Mouse (Mus musculus): Measurements from ENCODE around the gene Dbn1.
"Not testable (repeated sequence)": the region's sequence is repeated elsewhere in the genome, so short reads cannot be mapped to it uniquely, and the experiment has no call there.

The Dbn1 gene

DNA sequence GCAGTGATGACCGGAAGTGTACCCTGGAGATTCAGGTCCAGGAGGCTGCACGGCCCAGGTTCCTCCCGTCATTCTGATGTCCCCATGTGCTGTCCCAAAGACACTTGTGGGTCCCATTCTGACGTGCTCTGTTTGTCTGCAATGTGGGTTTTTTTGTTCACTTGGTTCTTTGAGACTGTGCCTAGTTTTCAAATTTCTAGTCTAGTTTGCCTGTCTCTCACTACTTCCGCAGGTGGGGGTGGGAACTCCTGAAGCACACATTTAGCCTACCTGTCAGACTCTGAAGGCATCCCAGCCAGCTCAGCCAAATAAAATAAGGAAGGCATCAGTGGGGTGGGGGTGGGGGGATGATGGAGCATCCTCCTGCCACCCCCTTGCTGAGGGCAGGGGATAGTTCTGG, 39.8 kb downstream of the Dbn1 start:
- DNase-seq: no peak

DNA sequence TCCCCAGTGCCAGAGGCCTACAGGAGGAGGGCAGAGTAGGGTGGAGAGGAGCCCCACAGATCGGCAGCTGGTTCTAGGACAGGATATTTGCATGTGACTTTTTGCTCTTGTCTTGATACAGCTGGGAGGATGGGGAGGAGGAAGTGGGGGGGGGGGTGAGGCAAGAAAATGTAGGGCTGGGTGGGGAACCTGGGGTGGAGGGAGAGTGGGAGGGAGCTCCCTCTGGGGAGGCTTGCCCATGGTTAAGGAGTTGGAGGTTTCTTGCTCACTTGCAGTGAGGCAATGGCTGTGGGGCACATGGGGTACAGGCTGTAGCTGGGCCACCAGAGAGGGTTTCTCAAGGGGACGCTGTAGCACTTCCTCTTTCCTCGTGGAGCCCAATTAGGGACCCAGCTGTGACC, 40.4 kb downstream of the Dbn1 start:
- no peak for DNase-seq

DNA sequence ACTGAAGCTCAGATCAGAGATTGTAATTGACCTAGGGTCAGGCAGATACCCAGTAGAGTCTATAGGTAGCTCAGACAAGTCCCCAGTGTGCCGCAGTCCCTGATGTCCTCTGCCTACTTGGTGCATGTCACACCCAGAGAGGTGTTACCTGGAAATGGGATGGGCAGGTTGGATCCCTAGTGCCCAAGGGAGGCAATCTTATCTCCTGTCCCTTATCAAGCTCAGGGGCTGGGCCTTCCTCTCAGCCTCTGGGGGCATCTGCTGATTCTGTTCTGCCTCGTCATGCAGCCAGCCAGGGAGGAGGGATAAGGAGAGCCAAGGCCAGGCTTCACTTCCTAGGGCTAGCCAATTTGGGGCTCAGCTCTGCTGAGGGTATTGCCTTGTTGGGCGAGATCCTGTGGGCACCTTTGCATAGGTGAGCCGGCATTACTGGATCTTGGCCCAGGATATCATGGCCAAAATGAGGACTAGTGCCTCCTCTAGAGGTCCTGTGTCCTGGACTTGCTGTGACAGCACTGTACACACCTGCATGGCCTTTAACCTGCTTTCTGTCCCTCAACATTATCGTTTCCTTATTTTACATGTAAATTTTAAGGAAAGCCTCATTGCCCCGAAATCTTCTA, 41.3 kb downstream of the Dbn1 start:
- no peak for DNase-seq

DNA sequence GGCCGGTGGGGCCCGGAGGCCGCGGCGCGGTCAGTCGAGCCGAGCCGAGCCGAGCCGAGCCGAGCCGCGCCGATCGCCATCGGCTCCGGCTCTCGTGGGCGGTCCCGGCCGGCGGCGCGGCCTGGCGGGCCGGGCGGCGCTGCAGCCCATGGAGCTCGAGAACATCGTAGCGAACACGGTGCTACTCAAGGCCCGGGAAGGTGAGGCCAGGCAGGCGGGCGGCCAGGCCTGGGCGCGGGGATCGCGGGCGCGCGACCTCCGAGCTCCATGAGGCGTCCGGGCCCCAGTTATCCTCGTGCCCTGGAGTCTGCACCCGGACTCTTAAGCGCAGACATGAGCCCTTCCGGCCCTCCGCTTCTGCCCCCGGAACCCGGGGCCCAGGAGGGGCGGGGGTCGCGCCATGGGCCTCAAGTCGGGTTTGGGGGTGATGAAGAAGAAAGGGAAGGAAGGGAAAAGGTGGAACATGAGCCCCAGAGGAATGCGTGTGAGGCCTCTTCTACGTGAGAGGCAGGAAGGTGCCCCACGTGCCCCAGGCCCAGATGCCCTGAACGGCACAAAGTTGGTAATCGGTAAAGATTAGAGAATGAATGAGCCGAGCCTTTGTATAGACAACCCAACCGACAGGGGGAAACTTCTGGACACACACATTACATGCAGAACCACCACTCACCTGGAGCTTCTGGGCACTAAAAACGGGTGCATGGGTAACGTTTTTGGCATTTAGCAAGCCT, 42.4 kb downstream of the Dbn1 start:
- DNase-seq: no peak

DNA sequence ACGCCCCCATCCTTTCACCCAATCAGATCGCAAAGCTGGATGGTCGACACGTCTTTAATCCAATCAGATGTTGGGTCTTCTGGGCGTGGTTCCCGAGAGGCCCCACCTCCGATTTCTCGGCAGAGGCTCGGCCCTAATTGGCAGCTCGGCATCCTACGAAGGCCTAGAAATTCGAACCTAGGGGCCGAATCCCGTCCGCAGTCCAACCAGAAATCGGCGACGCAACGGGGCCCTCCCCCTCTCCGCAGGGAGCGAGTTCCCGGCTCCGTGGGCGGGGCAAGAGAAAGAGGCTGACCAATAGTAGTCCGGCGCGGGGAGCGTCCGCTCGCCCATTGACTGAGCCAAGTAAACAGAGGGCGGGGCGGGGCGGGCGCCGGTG, 43.0 kb downstream of the Dbn1 start, which contains the start of gene Grk6:
Gene Grk6, plus strand, starts transcription at position 136 of the 379 bp plus-strand sequence.
- peak; percentile 100 for DNase-seq

DNA sequence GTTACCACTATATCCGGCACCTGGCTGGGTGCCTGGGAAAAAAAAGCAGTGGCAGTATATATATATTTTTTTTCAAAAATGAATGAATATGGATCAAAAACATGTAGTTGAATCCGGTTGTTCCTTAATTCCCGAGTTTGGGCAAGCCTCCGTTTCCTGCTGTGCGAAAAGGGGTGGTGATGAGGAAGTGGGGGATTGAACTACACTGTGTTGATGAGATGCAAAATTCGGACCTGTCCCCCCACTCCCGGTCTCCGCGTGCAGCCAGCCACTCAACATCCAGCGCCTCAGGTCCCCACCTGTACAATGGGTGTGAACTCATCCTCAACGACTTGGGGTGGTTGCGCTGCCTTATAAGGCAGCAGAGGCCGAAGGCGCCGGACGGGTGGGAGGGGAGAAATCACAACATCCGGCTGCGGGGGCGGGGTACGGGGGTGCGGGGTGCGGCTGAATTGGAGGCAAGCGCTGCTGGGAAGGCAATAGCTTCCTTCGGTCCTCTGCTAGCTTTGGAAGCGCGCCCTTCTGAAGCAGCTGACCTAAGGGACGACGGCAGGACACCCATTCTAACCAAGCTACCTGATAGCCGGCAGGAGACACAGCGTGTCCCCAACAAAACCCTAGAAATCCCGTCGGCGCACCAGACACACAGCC, 43.5 kb downstream of the Dbn1 start:
- DNase-seq: no peak

DNA sequence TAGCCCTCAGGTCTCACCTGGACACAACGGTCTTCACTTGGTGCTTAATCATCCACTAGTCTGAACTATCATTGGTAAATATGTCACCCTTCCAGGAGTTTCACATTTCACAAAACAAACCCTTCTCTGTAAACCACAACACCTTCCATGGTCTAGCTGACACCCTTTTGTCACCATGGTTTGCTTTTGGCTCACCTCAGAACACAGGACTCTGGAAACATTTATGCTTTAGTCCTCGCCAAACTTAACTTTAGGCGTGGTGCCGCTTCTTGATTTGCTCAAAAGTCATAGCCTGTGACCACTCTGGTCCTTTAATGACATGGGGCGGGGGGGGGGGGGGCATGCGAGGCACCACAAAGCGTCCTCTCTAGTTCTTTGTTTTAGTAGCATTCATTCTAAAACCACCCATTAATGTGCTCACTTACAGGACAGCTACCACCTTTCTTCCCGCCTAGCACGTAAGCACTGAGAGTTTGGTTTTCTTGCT, 44.1 kb downstream of the Dbn1 start:
- DNase-seq: no peak

DNA sequence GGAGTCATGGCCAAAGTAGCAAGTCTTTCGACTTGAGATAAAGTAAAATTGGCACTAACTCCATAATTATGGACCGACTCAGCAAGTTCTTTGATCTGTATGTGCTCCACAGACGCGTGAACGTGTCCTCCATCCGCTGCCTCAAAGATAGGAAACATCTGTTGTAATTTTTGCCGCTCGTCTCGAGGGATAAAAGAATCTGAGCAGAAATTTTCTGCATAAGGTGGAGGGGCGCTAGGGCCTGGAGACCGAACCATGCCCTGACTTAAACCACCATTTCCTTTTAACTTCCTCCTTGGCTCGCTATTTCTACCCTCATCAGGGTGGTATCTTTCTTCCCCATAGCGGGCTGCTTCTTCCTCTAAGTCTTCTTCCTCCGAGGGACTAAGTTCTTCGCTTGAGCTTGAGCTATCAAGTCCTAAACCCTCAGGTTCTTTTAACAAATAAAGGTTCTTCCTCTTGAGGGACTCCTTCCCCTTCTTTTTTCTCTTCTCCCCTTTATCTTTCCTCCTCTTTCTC, 50.7 kb downstream of the Dbn1 start:
- DNase-seq: not testable (repeated sequence)

DNA sequence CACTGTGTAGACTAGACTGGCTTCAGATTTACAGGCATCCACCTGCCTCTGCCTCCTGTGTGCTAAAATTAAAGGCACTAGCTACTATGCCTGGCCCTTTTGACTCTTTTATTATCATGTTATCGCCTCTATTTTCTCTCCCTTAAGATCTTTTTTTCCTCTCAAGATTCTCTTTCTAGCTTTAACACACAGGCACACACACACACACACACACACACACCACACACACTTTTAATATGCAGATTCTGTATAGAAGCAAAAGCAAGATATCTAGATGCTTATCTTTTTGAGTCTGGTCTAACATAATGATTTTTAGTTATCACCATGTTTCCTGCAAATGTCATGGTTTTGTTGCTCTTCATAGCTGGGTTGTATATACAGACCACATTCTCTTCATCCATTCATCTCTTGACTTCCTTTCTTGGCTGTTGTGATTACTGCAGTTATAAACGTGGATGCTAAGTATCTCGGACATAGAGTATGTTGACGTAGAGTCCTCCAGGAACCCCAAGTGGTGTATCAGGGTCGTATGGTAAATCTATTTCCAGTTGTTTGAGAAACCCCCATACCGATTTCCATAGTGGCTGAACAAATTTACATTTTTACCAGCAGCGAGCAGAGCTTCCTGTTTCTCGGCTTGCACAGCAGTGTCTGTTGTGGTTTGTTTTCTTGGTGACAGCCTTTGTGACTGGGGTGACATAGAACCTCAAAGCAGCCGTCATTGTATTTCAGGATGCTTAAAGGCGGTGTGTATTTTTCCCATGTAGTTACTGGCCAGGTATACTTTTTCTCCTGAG, 55.8 kb downstream of the Dbn1 start:
- DNase-seq: no peak

DNA sequence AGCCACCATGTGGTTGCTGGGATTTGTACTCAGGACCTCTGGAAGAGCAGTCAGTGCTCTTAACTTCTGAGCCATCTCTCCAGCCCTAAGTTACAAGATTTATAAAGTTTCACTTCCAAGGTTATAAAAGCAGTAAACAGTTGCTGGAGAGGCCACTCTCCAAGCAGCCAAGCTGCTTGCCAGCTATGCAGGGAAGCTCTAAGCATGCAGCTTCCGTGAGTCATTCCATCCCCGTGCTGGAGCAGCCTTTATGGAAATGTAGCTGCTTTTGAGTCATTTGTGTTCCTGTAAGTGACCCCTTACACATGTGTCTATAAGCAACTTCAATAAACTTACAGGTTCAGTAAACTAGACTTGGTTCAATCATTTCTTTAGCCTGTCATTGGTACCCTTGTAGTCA, 57.3 kb downstream of the Dbn1 start:
- no peak for DNase-seq

DNA sequence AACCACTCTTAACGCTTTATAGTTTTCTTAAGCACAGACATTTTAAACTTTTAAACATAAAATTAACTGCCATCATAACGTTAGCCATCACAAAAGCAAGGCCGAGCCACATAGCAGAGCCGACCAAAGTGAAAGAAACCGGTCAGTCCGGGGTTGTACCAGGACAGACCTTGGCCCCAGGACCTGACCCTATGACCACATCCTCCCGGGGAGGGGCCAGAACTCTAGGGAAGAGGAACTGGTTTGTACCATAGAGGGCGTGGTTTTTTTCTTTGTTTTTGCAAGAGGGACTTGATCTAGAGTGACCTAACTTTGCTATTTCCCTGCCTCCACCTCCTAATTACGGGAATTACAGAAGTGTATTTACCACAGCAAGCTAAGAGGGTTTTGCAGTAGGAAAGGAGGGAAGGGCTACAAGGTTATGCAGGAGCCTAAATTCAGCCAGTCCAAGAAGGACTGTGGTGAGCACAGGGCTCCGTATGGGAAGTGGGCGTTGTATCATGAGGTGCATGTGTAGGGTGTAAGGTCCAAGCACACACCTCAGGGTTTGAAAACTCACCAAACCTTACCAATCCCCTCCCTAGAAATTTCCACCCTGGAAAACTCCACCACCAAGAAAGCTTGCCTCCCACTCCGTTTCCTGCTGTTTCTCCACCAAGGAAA, 58.6 kb downstream of the Dbn1 start:
- DNase-seq: peak; percentile 67

DNA sequence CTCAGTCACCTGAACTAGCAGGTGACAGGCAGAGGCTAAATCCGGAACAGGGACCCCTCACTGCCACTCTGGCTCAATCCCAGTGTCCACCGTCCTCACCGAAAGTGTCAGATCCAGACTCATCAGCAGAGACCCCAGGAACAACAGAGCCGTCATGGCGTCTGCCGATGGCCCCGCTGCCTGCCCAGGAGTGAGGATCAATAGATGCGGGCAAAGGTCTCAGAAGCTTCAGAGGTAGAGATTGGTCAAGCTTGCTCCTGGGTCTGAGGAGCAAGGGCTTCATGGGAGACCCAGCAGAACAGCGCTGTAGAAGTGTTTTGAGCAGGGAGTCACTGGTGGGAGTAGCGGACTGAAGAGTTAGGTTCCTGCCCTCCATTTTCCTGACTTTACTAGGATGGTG, 61.3 kb downstream of the Dbn1 start, which contains the start of gene F12:
Gene F12, minus strand, starts transcription at position 181 of the 400 bp plus-strand sequence.
- no peak for DNase-seq
